Mouse (Mus musculus): Measurements from ENCODE around the gene Nf1. TPM values are rescaled to one million over a fixed set of nuclear protein-coding genes. Genes with fewer than 3 reads are reported as not detected.
A peak's percentile ranks its signal among the peaks of the same experiment; 100 is the strongest.

Gene Nf1
- polyA plus RNA-seq, 1 experiment from 2014 or later = 7.9 TPM

DNA sequence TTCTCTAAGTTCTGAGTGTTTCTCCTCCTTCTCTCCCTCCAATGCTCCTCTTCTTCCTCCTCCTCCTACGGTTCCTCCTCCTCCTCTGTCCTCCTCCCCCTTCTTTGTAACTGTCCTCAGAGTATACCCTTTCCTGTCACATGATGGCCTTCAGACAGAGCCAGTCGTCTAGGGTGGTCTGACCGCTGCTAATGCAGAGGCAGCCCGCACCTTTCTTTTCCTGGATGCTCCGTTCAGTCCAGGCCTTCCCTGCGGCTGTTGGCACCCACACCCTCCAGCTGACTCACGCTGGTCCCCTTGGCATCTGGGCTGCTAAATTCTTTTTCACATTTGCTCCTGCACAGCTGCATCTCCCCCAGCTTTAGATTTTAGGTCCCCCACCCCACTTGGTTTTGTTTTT is 33.0 kb upstream of the Nf1 start:
- Histone ChIP-seq H3K4me2 (replicated peaks) (peak overlapping the region; percentile 19), H3K27ac (peak overlapping the region; percentile 80), H3K4me3 (no peak overlapping the region), H3K4me1 (peaks cover 28% of the 10 kb centered on the region), H3K27me3 (no peaks in the 10 kb centered on the region), H3K9me3 (no peaks in the 10 kb centered on the region), H3K9ac (0 out of 2 replicates have a peak overlapping the region, but pooled peaks have one; percentile 35), H3K36me3 (no peaks in the 10 kb centered on the region)
- 21% methylated on average over 7 of the region's 7 CpGs for WGBS
- peak; percentile 64; the same call in 1 of the 2 replicates for ATAC-seq (ENCODE audit: low FRiP score, low read depth)

DNA sequence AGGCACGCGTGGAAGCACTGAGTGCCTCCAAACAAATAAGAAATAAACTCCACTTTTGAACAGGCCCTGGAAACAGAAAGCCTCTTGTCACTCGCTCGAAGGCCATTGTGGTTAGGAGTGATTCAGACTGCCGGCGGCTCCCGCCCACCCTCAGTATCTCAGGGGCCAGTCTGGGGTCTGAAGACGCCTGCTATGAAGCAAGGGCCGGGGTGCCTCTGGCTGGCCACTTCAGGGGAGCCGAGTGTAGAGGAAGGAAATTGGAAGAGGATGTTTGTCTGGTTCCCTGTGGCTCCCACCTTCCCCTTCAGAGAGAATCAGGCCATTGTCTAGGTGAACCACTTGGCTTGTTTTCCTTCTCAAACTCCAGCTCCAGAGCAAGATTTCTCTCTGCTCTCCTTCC is 32.5 kb upstream of the Nf1 start:
- H3K4me1 ChIP-seq = peaks cover 28% of the 10 kb centered on the region
- H3K4me3 ChIP-seq = no peak overlapping the region
- 0 out of 2 replicates have a peak, but pooled peaks have one; percentile 28 for ATAC-seq (ENCODE audit: low FRiP score, low read depth)

DNA sequence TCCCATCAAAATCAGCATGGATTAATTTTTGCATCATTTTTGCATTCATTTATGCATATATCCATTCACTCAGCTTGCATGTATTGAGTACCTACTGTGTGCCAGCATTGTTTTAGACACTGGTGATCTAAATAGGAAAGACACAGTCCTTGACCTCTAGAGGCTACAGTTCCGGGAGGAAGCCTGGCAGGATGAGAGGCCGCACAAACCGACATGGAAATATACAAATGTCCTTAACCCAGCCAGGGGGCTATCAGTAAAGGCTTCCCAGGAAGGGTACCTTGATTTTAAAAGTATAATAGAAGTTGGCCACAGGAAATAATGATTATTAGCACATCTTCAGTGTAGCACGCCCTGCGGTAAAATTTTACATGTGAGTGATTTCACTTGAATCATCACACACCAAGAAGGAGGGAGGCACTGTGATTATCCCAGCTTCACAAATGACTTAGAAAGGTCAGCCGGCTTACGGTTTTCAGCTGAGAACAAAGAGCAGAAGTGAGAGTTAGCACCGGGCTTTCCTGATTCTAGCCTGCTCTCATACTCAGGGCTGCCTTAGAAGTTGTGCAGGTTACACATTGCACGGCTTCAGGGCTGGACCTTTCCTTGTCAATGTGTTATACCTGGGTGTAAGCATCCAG is 31.8 kb upstream of the Nf1 start:
- H3K27me3 ChIP-seq = no peaks in the 10 kb centered on the region
- ATAC-seq (ENCODE audit: low FRiP score, low read depth) = no peak
- no peak overlapping the region for H3K4me3 ChIP-seq
- H3K27ac ChIP-seq = peak overlapping the region; percentile 80; the same call in 1 of the 2 replicates
- H3K9me3 ChIP-seq = no peaks in the 10 kb centered on the region
- H3K4me1 ChIP-seq = peaks cover 28% of the 10 kb centered on the region
- H3K4me2 ChIP-seq (replicated peaks) = no peak overlapping the region; the same call in 1 of the 2 replicates
- 65% methylated on average over 9 of the region's 9 CpGs for WGBS
- no peaks in the 10 kb centered on the region for H3K36me3 ChIP-seq
- H3K9ac ChIP-seq = no peak overlapping the region

More for the DNA sequence above, 32.5 kb upstream of the Nf1 start:
- Histone ChIP-seq H3K36me3 (no peaks in the 10 kb centered on the region), H3K9ac (0 out of 2 replicates have a peak overlapping the region, but pooled peaks have one; percentile 35), H3K27me3 (no peaks in the 10 kb centered on the region), H3K9me3 (no peaks in the 10 kb centered on the region), H3K27ac (peak overlapping the region; percentile 80), H3K4me2 (replicated peaks) (peak overlapping the region; percentile 19; the same call in 1 of the 2 replicates)
- WGBS = 26% methylated on average over 10 of the region's 10 CpGs

- Histone ChIP-seq H3K9ac (no peak overlapping the region), H3K27me3 (no peaks in the 10 kb centered on the region), H3K36me3 (no peaks in the 10 kb centered on the region), H3K4me2 (replicated peaks) (no peak overlapping the region), H3K27ac (no peak overlapping the region), H3K9me3 (no peaks in the 10 kb centered on the region), H3K4me1 (peaks cover 28% of the 10 kb centered on the region), H3K4me3 (no peak overlapping the region)
- 89% methylated on average over 5 of the region's 5 CpGs for WGBS
- no peak for ATAC-seq (ENCODE audit: low FRiP score, low read depth)
Measured at GRCm38 (mm10) chr11:79310467-79310866, 29.0 kb upstream of the Nf1 start.

DNA sequence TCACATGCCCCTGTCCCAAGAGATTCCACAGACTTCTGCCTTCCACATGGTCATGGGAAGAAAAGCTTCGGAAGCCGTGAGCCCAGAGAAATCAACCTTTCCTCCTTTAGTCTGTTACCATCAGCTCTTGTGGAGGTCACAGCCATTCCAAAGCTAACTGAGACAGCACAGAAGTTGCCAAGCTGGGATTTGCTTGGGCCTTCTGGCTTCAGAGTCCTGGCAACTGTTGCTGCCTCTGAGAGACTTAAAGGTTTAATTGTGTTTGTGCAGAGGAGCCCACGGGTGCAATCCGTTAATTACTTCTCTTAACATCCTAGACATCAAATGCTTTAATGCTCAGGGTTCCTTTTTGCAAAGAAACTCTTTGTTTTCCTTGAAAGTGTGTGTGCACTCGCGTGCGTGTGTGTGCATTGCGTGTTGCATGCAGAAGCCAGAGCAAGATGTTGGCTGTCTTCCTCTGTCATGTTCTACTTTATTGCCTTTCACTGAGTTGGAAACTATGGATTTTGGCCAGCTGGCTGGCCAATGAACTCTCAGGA is 22.6 kb upstream of the Nf1 start:
- no peaks in the 10 kb centered on the region for H3K9me3 ChIP-seq
- H3K27me3 ChIP-seq = no peaks in the 10 kb centered on the region
- H3K9ac ChIP-seq = no peak overlapping the region
- 80% methylated on average over 8 of the region's 8 CpGs for WGBS
- H3K4me3 ChIP-seq = no peak overlapping the region
- H3K4me2 ChIP-seq (replicated peaks) = no peak overlapping the region
- H3K36me3 ChIP-seq = no peaks in the 10 kb centered on the region
- ATAC-seq (ENCODE audit: low FRiP score, low read depth) = no peak
- no peak overlapping the region; the same call in 1 of the 2 replicates for H3K27ac ChIP-seq
- H3K4me1 ChIP-seq = peaks cover 15% of the 10 kb centered on the region

- no peak overlapping the region for H3K4me3 ChIP-seq
- no peaks in the 10 kb centered on the region for H3K9me3 ChIP-seq
- no peaks in the 10 kb centered on the region for H3K36me3 ChIP-seq
- no peak overlapping the region for H3K4me2 ChIP-seq (replicated peaks)
- no peak overlapping the region for H3K27ac ChIP-seq
- WGBS = 81% methylated on average over 7 of the region's 7 CpGs
- no peaks in the 10 kb centered on the region for H3K27me3 ChIP-seq
- no peak overlapping the region for H3K9ac ChIP-seq
- peaks cover 17% of the 10 kb centered on the region for H3K4me1 ChIP-seq
- no peak for ATAC-seq (ENCODE audit: low FRiP score, low read depth)
Measured at GRCm38 (mm10) chr11:79319807-79320206, 19.7 kb upstream of the Nf1 start.

- no peak for ATAC-seq (ENCODE audit: low FRiP score, low read depth)
- 63% methylated on average over 12 of the region's 12 CpGs for WGBS
- H3K9ac ChIP-seq = no peak overlapping the region
- H3K36me3 ChIP-seq = no peaks in the 10 kb centered on the region
- no peaks in the 10 kb centered on the region for H3K27me3 ChIP-seq
- no peak overlapping the region for H3K4me3 ChIP-seq
- no peak overlapping the region for H3K4me2 ChIP-seq (replicated peaks)
- peaks cover 7% of the 10 kb centered on the region; the same call in 1 of the 2 replicates for H3K4me1 ChIP-seq
- H3K9me3 ChIP-seq = no peaks in the 10 kb centered on the region
- no peak overlapping the region; the same call in 1 of the 2 replicates for H3K27ac ChIP-seq
Measured at GRCm38 (mm10) chr11:79323985-79324685, 15.4 kb upstream of the Nf1 start.

- no peak overlapping the region for H3K4me2 ChIP-seq (replicated peaks)
- 85% methylated on average over 8 of the region's 8 CpGs for WGBS
- no peaks in the 10 kb centered on the region for H3K9me3 ChIP-seq
- H3K27me3 ChIP-seq = no peaks in the 10 kb centered on the region
- H3K27ac ChIP-seq = no peak overlapping the region
- no peak overlapping the region for H3K4me3 ChIP-seq
- peaks cover 13% of the 10 kb centered on the region for H3K4me1 ChIP-seq
- ATAC-seq (ENCODE audit: low FRiP score, low read depth) = no peak
- no peaks in the 10 kb centered on the region for H3K36me3 ChIP-seq
- no peak overlapping the region for H3K9ac ChIP-seq
Measured at GRCm38 (mm10) chr11:79325663-79326062, 13.8 kb upstream of the Nf1 start.

DNA sequence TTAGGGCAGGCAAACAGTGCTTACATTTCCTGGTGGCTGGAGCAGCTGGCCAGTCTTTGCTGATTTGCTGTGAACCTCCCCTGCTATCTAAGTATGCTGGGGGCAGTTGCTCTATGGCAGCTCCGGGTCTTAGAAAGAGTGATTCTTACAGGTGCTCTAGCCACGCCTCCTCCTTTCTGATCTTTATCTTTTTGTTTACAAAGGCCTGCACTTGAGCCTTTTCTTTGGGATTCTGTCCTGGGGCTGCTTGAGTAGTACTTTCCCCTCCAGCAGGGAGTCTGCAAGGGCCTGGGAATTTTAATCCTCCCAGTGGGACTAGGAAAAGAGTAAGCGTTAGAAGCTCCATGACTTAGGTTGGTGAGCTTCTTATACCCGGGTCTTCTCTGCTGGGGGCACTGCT is 12.4 kb upstream of the Nf1 start:
- 25% methylated on average over 4 of the region's 4 CpGs for WGBS
- Histone ChIP-seq H3K4me1 (peaks cover 13% of the 10 kb centered on the region), H3K36me3 (no peaks in the 10 kb centered on the region), H3K9me3 (no peaks in the 10 kb centered on the region), H3K27me3 (no peaks in the 10 kb centered on the region), H3K4me2 (replicated peaks) (no peak overlapping the region), H3K4me3 (no peak overlapping the region), H3K9ac (no peak overlapping the region), H3K27ac (no peak overlapping the region)
- ATAC-seq (ENCODE audit: low FRiP score, low read depth) = no peak; the same call in 1 of the 2 replicates

DNA sequence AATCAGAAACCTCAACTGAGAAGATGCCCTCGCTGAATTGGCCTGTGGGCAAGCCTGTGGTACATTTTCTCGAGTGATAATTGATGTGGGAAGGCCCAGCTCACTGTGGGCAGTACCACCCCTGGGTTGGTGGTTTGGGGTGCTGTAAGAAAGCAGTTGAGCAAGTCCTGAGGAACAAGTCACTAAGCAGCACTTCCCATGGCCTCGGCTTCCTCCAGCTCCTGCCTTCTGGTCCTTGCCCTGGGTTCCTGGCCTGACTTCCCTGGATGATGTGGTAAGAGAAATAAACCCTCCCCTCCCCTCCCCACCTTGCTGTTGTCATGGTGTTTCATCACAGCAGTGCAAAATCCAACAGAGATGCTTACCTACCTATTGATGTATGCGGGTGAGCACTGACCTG is 11.4 kb upstream of the Nf1 start:
- Histone ChIP-seq H3K27me3 (no peaks in the 10 kb centered on the region), H3K9me3 (no peaks in the 10 kb centered on the region), H3K4me2 (replicated peaks) (no peak overlapping the region), H3K36me3 (no peaks in the 10 kb centered on the region), H3K4me3 (no peak overlapping the region), H3K9ac (no peak overlapping the region), H3K27ac (no peak overlapping the region), H3K4me1 (peaks cover 13% of the 10 kb centered on the region)
- no peak for ATAC-seq (ENCODE audit: low FRiP score, low read depth)
- 84% methylated on average over 4 of the region's 4 CpGs for WGBS

- Histone ChIP-seq H3K9ac (no peak overlapping the region), H3K27me3 (no peaks in the 10 kb centered on the region), H3K4me2 (replicated peaks) (no peak overlapping the region), H3K9me3 (no peaks in the 10 kb centered on the region), H3K4me3 (no peak overlapping the region), H3K27ac (no peak overlapping the region), H3K4me1 (peaks cover 10% of the 10 kb centered on the region), H3K36me3 (no peaks in the 10 kb centered on the region)
- WGBS = 98% methylated on average over 1 of the region's 1 CpGs
- no peak for ATAC-seq (ENCODE audit: low FRiP score, low read depth)
Measured at GRCm38 (mm10) chr11:79329585-79329984, 9.9 kb upstream of the Nf1 start.

DNA sequence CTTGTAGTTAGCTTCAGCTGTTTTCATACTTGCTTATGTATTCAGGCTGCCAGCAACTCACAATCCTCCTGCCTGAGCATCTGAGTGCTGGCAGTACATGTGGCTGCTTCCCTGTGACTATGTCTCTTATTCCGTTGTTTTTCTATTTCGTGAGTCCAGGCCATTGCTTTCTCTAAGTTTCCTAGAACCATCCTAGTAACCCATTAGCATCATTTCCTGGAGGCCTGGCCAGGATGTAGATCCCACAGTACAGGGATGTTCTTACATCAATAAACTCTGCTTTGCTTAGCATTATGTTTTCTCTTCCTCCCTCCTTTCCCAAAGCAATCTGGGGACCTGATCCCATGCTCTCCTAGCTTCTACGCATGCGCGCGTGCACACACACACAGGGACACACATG is 4.4 kb upstream of the Nf1 start:
- Histone ChIP-seq H3K4me3 (no peak overlapping the region), H3K36me3 (peaks cover 5% of the 10 kb centered on the region; the same call in 1 of the 2 replicates), H3K27ac (no peak overlapping the region), H3K27me3 (no peaks in the 10 kb centered on the region), H3K9ac (no peak overlapping the region), H3K4me1 (peaks cover 10% of the 10 kb centered on the region), H3K9me3 (no peaks in the 10 kb centered on the region), H3K4me2 (replicated peaks) (no peak overlapping the region)
- WGBS = 93% methylated on average over 6 of the region's 6 CpGs
- ATAC-seq (ENCODE audit: low FRiP score, low read depth) = no peak

Measured in limb, embryonic 13.5 days (tissue).